Mouse (Mus musculus): ENCODE measurements around the gene Tctex1d1.

- no peak for TF ChIP-seq CTCF (IDR thresholded peaks at IDR 0.05; ENCODE audit: extremely low read depth, insufficient read depth, insufficient read length, insufficient replicate concordance)
- no peak for TF ChIP-seq POLR2A (IDR thresholded peaks at IDR 0.05; ENCODE audit: low read depth, low read length)
Measured at GRCm38 (mm10) chr4:103013490-103013889, 35.1 kb downstream of the Tctex1d1 start.
